Mouse (Mus musculus): ENCODE data around the gene 3110082I17Rik. TPM values are rescaled to one million over a fixed set of nuclear protein-coding genes. Genes with fewer than 3 reads are reported as not detected.

The 3110082I17Rik gene
- polyA plus RNA-seq, 1 experiment, result 7.1 TPM

DNA sequence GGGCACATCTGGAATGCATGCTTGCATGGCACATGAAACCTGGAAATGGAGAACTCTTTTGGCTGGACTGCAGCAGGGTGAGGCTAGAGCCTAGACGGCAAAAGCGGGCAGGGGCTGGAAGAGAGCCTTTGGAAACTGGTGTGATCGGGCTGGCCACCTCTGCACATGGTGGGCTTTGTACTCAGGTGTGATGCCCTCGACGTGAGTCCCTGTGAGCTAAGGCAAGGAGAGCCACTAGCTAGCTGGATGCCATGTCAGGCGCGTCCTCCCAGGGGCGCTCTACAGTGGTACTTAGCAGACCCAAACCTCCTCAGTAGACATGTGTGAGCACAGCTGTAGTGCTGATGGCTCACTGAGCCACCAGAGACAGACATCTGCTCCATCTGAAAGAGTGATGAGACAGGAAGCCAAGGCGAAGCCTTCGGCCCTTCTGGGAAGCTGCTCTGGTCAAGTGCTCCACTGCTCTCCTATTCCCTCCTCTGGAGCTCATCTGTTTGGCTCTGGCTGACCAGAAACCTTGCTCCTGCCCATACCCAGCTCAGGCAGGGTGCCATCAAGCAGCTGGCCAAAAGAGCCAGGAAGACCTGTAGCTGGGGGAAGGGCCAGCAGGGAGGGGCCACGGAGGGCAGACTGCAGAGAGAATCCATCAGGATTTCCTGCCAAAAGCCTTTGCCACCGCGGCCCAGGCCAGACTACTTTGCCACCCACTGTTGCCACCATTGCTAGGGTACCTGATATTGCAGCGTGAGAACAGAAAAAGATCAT, 53.0 kb downstream of the 3110082I17Rik start:
- Histone ChIP-seq H3K27me3 (ENCODE audit: control insufficient read depth, insufficient read depth, low read length) (no peaks in the 10 kb centered on the region), H3K27ac (ENCODE audit: insufficient read depth, low read length) (no peak overlapping the region), H3K4me3 (replicated peaks; ENCODE audit: insufficient read depth, low read depth, low read length) (no peak overlapping the region), H3K4me1 (ENCODE audit: control insufficient read depth, insufficient read depth, low read length) (peaks cover 42% of the 10 kb centered on the region)
- no peak for DNase-seq
- TF ChIP-seq POLR2A (IDR thresholded peaks at IDR 0.05; ENCODE audit: borderline replicate concordance, insufficient read depth, low read length), result no peak
- TF ChIP-seq CTCF (IDR thresholded peaks at IDR 0.05; ENCODE audit: borderline replicate concordance, insufficient read depth, low read depth, low read length), result no peak
- 69% methylated on average over 14 of the region's 14 CpGs for WGBS

DNA sequence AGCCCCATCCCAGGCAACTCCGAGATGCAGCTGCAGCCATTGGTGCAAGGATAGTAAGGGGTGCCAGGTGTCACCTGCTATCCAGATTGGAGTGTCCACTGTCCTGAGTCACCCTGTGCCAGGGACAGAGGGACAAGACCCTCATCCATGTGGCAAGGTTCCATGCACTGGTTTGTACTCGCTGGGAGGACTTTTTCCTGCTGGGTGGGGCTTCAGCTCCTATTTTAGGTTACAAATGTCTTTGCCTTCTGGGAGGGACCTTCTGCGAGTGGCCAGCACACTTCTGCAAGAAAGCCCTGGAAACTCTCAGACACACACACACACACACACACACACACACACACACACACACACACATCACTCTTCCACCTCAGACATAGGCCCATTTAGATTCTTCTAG, 54.4 kb downstream of the 3110082I17Rik start:
- WGBS, result 62% methylated on average over 3 of the region's 3 CpGs
- H3K4me1 ChIP-seq (ENCODE audit: control insufficient read depth, insufficient read depth, low read length), result peaks cover 32% of the 10 kb centered on the region
- no peak overlapping the region for H3K4me3 ChIP-seq (replicated peaks; ENCODE audit: insufficient read depth, low read depth, low read length)
- TF ChIP-seq POLR2A (IDR thresholded peaks at IDR 0.05; ENCODE audit: borderline replicate concordance, insufficient read depth, low read length) (no peak), CTCF (IDR thresholded peaks at IDR 0.05; ENCODE audit: borderline replicate concordance, insufficient read depth, low read depth, low read length) (no peak)
- no peak overlapping the region for H3K27ac ChIP-seq (ENCODE audit: insufficient read depth, low read length)
- no peak for DNase-seq
- no peaks in the 10 kb centered on the region for H3K27me3 ChIP-seq (ENCODE audit: control insufficient read depth, insufficient read depth, low read length)

DNA sequence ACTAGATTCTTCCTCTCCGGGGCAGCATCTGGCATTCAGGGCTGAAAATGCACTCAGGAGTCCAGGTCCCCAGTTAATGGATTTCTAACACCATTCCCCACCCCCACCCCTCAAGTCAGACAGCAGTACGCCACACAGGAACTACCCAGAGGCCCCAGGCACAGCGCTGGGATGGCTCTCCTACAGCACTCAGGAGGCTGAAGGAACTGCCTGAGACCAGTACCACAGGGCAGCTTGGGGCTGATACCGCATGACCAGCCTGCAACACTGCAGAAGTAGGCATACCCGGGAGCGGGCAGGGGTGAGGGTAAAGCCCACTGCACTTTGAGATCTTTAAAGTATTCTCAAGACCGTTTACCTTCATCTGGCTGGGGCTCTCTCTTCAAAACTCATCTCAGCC, 54.8 kb downstream of the 3110082I17Rik start:
- WGBS, result 92% methylated on average over 7 of the region's 7 CpGs
- TF ChIP-seq POLR2A (IDR thresholded peaks at IDR 0.05; ENCODE audit: borderline replicate concordance, insufficient read depth, low read length), result no peak
- TF ChIP-seq CTCF (IDR thresholded peaks at IDR 0.05; ENCODE audit: borderline replicate concordance, insufficient read depth, low read depth, low read length), result no peak
- no peak overlapping the region for H3K27ac ChIP-seq (ENCODE audit: insufficient read depth, low read length)
- H3K4me3 ChIP-seq (replicated peaks; ENCODE audit: insufficient read depth, low read depth, low read length), result no peak overlapping the region
- no peak for DNase-seq
- peaks cover 27% of the 10 kb centered on the region for H3K4me1 ChIP-seq (ENCODE audit: control insufficient read depth, insufficient read depth, low read length)
- no peaks in the 10 kb centered on the region for H3K27me3 ChIP-seq (ENCODE audit: control insufficient read depth, insufficient read depth, low read length)

DNA sequence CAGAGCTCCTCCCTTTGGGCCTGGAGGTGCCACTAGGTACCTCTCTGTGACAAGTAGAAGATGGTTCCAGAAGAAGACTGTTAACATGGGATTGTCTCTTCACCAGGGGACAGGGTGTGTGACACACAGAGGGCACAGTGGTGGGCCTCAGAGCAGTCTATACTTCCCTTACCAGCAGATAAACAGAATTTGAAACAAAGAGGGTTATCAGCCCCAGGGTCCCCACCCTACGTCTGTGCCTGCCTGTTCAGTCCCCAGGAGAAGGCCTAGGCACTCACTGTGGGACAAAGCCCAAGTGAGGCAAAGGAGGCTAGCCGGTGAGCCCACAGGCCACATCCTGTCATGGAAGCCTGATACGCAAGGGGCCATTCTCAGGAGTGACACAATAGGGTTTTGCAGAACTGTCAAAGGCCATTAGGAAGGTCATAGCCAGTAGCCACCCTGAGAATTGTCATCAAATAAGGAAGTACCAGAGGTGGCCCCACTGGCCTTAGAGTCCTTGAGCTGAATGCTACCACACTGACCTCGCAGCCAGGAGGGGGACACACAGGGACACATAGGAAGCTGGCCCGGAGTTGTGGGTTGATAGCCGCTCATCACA, 55.4 kb downstream of the 3110082I17Rik start, which contains the start of gene C130050O18Rik:
Gene C130050O18Rik (plus strand): TSS at position 480 of the 601 bp plus-strand sequence.
- H3K27me3 ChIP-seq (ENCODE audit: control insufficient read depth, insufficient read depth, low read length), result no peaks in the 10 kb centered on the region
- H3K4me3 ChIP-seq (replicated peaks; ENCODE audit: insufficient read depth, low read depth, low read length), result no peak within 1 kb of the TSS
- no peak for DNase-seq
- TF ChIP-seq CTCF (IDR thresholded peaks at IDR 0.05; ENCODE audit: borderline replicate concordance, insufficient read depth, low read depth, low read length) (no peak), POLR2A (IDR thresholded peaks at IDR 0.05; ENCODE audit: borderline replicate concordance, insufficient read depth, low read length) (no peak)
- no peak within 1 kb of the TSS for H3K27ac ChIP-seq (ENCODE audit: insufficient read depth, low read length)
- H3K4me1 ChIP-seq (ENCODE audit: control insufficient read depth, insufficient read depth, low read length), result peaks cover 29% of the 10 kb centered on the region
- 92% methylated on average over 6 of the region's 6 CpGs for WGBS

DNA sequence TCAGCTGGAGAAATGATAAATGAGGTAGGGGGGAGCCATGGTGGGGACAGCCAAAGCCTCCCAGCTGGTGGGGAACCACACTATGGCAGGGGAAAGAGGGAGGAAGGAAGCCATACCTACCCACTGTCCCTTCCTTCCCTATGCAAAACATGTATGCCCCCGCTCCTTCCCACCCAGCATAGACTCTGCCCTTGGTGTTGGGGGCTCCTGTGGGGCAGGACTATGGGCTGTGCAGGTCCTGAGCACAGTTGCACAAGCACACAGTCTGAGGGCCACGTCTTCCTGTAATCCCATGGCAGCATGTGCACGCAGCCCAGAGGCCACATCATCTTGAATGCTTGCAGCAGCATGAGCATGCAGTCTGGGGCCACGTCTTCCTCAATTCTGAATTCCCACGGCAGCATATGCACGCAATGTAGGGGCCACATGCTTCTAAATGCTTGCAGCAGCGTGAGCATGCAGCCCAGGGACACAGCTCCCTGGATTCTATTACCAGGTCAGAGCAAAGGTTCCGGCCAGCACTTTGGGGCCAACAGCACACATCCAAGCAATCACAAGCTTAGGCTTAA, 56.6 kb downstream of the 3110082I17Rik start:
- TF ChIP-seq POLR2A (IDR thresholded peaks at IDR 0.05; ENCODE audit: borderline replicate concordance, insufficient read depth, low read length), result no peak
- no peak for TF ChIP-seq CTCF (IDR thresholded peaks at IDR 0.05; ENCODE audit: borderline replicate concordance, insufficient read depth, low read depth, low read length)
- Histone ChIP-seq H3K27ac (ENCODE audit: insufficient read depth, low read length) (no peak overlapping the region), H3K4me1 (ENCODE audit: control insufficient read depth, insufficient read depth, low read length) (peaks cover 32% of the 10 kb centered on the region), H3K4me3 (replicated peaks; ENCODE audit: insufficient read depth, low read depth, low read length) (no peak overlapping the region), H3K27me3 (ENCODE audit: control insufficient read depth, insufficient read depth, low read length) (no peaks in the 10 kb centered on the region)
- no peak for DNase-seq
- WGBS, result 98% methylated on average over 8 of the region's 8 CpGs

DNA sequence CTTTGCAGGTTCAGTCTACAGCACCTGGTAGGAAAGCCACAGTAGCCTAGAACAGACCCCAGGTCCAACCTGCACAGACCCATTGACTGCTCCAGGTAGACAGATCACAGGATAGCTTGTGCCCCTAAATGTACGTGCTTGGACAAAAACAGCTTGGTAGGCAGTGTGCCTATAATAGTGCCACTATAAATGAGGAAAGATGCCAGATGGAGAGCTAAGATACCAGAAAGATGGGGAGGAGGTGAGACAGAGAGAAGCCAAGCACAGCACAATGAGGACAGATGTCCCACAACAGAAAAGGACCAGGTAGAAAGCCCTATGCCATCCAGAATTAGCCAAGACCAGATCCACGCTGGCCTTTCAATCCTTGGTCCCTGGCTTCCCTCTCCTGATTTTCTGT, 58.2 kb downstream of the 3110082I17Rik start:
- no peak for DNase-seq
- TF ChIP-seq CTCF (IDR thresholded peaks at IDR 0.05; ENCODE audit: borderline replicate concordance, insufficient read depth, low read depth, low read length), result no peak
- no peak for TF ChIP-seq POLR2A (IDR thresholded peaks at IDR 0.05; ENCODE audit: borderline replicate concordance, insufficient read depth, low read length)
- H3K27ac ChIP-seq (ENCODE audit: insufficient read depth, low read length), result no peak overlapping the region

DNA sequence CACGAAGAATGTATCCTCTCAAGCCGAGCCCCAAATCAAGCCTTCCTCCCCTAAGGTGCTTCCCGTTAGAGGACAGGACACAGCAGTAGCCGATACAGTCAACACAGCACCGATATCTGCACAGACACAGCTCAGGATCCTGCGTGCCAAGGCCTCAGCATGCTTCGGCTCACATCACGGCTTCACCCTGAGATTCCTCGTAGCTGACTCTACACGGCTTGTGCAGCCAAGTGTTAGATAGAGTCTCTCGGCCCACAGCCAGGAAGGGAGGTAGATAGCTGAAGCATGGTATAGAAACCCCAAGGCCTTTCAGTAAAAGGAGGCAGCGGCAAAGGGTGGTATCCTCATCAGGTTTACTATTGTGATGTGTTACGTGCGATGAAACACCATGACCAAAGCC, 60.3 kb downstream of the 3110082I17Rik start:
- TF ChIP-seq POLR2A (IDR thresholded peaks at IDR 0.05; ENCODE audit: borderline replicate concordance, insufficient read depth, low read length) (no peak), CTCF (IDR thresholded peaks at IDR 0.05; ENCODE audit: borderline replicate concordance, insufficient read depth, low read depth, low read length) (no peak)
- H3K4me1 ChIP-seq (ENCODE audit: control insufficient read depth, insufficient read depth, low read length), result peaks cover 31% of the 10 kb centered on the region
- 32% methylated on average over 14 of the region's 14 CpGs for WGBS
- H3K27me3 ChIP-seq (ENCODE audit: control insufficient read depth, insufficient read depth, low read length), result no peaks in the 10 kb centered on the region
- no peak overlapping the region for H3K4me3 ChIP-seq (replicated peaks; ENCODE audit: insufficient read depth, low read depth, low read length)
- H3K27ac ChIP-seq (ENCODE audit: insufficient read depth, low read length), result no peak overlapping the region
- peak in 1 of 2 experiments; percentile 65 for DNase-seq

More for the DNA sequence above, 58.2 kb downstream of the 3110082I17Rik start:
- H3K27me3 ChIP-seq (ENCODE audit: control insufficient read depth, insufficient read depth, low read length), result no peaks in the 10 kb centered on the region
- no peak overlapping the region for H3K4me3 ChIP-seq (replicated peaks; ENCODE audit: insufficient read depth, low read depth, low read length)
- 49% methylated on average over 2 of the region's 2 CpGs for WGBS
- peaks cover 31% of the 10 kb centered on the region for H3K4me1 ChIP-seq (ENCODE audit: control insufficient read depth, insufficient read depth, low read length)
